Mouse (Mus musculus) adrenal gland, adult 18-20 months (tissue): Measurements from ENCODE around the gene Tle2. TPM values are rescaled to one million over a fixed set of nuclear protein-coding genes. Genes with fewer than 3 reads are reported as not detected.

Source experiments
- DNase-seq, 2 experiments: peaks; one replicate each; pipeline ENCODE4 v3.0.0; 2021 to 2022; ENCODE audit warnings: low spot score in 2 of 2
- total RNA-seq, 2 experiments: library from RNA; stranded (reverse); gene quantifications; 1 replicate in 1 of 2; 2 replicates in 1 of 2; pipeline ENCODE4 v1.2.3; 2021

The Tle2 gene
- total RNA-seq, 2 experiments from 2014 or later: 58.2 to 65.6 TPM

DNA sequence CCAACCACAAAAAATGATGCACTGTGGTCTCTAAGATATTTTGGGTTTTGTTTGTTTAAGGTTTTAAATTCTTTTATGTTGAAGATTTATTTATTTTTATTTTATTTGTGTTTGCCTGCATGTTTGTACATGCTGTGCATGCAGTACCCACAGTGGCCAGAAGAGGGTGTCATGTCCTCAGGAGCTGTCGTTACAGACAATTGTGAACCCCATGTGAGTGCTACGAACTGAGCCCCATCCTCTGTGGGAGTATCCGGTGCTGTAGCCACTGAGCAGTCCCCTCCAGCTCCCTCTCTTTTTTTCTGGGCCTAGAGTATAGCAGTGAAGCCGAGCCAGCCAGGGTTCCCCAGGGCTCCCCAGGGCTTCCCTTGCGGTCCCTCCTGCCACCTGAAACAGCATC, 21.1 kb upstream of the Tle2 start:
- no peak for DNase-seq

DNA sequence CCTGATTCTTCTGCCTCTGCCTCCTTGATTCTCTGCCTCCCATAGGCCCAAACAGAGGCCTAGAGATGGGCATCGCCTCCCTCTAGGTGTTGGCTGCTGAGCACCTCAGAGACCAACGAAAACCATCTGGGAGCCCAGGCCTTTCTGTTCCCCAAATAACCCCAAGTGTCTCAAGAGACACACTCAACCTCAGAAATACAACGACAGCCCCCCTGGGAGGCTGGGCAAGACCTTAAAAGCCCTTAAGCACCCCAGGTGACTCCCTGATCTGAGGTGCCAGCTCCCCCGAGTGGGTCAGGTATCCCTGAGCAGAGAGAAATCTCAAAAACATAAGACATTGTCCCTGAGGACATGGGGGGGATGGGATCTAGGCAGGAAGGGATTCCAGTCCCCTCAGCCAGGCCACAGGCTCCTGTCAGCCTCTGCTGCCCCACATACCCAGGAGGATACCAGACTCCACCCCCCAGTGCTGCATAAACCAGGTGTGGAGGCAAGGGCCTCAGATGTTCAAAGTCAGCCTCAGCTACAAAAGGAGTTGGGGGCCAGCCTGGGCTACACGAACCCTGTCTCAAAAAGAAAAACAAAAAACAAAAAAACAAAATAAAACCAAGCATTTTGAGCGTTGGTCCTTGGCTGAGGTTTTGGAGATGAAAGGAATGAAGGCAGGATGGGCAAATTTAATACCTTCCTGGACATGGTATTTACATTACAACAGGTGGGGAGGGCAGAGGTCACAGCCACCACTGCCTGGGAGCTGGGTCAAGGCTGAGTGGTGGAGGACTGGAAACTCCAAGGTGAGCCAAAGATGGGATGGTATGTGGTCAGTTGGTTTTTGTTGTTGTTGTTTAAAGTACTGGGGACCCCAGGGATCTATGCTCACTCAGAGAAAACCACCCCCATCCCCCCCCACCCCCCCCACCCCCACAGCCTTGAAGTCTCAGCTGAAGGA, 20.3 kb upstream of the Tle2 start:
- DNase-seq: no peak

DNA sequence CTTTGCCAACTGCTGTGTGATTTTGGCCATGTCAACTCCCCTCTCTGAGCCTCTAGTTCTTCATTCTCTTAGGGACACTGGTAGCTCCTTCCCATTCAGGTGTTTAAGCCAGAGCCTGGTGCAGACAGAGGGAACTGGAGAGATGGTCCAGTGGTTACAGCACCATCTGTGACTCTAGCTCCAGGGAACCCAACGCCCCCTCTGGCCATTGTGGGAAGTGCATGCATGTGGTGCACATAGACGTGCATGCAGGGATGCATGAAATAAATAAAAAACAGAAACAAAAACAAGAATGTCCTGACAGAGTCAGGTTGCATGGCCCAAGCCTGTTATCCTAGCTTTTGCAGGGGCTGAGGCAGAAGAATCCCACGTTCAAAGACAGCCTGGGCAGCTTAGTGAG, 18.1 kb upstream of the Tle2 start:
- no peak for DNase-seq

DNA sequence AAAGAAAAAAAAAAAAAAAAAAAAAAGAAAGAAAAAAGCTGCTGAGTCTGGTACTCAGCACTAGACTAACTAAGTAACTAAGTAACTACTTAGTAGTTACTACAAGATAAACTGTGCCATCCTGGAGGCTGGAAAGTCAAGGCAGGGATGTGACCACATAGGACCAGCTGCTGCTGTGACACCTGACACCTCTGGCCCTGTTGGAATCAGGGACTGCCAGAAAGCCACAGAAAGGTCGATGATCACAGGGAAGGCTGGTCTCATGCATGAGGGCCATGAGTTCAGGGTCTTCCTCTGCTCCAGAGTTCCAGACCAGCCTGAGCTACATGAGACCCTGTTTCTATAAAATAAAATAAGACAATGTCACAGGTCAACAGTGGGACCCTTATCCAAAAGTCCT, 16.9 kb upstream of the Tle2 start:
- DNase-seq: no peak

DNA sequence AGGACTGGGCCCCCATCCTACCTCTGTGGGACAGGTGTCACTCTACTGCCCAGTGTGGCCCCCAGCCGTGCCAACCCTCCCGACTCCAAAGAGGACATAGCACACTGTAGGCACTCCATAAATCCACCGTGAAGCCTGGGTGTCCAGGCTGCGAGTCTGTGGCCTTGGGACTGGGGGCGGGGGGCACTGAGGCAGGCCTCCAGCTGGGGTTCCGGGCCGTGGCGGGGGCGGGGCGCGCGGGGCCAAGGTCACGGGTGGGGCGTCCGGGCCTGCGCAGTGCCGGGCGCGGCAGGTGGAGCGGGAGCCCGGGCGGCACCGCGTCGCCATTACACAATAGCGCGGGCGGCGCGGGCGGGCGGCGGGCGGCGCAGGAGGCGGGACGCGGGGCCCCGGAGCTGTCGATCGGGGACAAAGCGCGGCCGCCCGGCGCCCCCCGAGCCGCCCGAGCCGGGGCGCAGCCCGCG, 15.2 kb upstream of the Tle2 start, which contains the start of gene Aes:
Aes (plus strand) TSS at position 326 of the 464 bp plus-strand sequence.
- DNase-seq: peak; percentile 94 to 95

DNA sequence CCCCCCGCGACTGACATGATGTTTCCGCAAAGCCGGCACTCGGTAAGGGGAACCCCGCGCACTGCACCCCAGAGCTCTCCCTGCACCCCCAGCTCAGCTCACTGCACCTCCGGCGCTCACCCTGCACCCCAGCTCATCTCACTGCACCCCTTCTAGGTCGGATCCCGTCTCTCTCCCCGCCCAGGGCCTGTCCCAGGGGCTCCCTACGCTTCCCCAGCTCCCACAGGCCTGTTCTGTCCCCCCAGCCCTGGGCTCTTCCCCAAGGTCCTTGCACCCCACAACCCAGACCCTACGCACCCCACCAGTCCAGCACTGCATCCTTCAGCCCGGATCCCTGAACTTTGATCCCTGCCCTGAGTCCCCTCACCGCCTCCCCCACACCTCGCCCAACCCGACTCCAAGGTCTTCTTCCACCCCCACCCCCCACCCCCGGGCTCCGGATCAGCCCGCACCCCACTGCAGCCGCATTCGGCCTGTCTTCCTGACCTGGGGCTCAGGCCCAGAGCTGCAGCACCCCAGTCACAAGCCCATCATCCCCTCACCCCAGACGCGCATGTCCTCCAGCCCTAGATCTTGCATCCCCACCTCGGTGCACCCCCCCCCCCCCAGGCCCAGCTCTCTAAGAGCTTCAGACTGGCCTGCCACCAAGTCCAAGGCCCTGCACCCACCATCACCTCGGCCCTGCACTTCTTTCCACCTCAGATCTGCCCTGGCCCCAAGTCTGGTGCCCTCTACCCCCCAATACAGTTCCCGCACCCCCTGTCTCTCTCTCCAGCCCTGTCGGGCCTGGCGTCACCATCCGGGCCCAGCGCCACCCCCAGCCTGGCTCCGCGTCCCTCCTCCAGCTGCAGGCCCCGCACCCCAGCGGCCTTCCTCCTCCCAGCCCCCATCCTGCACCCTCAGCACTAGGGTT, 14.5 kb upstream of the Tle2 start:
- DNase-seq: peak; percentile 69 to 75

DNA sequence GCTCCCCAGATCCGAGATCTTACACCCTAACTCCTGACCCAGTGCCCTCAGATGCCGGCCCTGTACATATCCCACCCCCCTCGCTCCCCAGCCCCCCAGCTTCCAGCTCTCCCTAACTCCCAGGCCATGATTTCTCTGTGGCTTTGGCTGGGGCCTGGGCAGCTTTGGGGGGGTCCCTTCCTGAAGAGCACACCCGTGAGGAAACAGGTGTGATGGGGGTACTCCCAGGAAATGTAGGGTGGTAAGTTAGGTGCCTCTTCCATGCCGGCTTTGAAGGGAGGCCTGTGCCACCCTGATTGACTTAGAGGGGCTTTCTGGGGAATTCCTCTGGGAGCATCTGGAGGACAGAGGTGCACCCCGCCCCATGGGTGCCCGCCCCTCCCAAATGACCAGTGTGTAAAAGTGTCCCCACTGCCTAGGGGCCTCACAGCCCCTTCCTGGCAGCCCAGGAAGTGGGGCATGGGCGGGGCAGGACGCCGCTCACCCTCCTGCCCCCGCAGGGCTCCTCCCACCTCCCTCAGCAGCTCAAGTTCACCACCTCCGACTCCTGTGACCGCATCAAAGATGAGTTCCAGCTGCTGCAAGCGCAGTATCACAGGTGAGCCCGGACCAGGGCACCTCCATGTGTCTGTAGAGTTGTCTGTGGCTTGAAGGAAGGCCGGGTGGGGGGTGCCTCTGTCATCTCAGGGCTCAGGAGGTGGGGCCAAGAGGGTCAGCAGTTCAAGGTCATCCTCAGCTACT, 13.5 kb upstream of the Tle2 start:
- peak; percentile 56 to 62 for DNase-seq

DNA sequence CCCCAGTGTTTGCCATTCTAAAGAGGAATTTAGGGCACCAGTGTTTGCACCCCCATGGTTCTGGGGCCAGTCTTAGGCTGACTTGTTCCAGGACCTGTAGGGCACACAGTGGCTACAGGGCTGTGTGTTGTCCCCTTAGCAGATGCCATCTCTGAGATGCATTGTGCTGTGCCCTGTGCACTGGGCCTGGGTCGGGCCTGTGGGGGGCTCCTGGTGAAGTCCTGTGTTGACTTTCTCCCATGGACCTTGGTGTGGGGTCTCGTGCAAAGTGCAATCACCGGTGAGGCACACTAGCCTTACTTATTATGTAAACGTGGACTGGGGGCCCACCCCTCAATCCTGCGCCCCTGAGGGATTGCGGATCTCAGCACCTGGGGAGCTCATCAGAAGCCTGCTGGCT, 11.9 kb upstream of the Tle2 start:
- DNase-seq: no peak

DNA sequence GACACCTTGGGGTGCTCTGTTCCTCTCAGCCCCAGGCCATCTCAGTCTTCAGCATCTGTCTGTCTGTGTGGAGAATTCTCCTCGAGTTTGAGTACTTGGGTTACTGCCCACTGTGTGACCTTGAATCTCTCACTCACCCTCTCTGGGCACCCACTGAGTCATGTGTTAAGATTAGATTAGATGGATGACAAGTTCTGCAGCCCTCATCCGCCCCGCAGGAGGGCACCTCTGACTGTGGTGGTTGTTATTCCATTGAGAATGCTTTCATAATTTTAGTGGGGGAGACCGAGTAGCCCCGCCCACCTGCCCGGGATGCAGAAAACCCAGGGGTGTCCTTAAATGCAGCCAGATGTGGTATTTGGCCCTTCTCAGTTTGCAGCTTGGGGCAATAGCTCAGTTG, 10.9 kb upstream of the Tle2 start:
- peak; percentile 51 to 66 for DNase-seq

DNA sequence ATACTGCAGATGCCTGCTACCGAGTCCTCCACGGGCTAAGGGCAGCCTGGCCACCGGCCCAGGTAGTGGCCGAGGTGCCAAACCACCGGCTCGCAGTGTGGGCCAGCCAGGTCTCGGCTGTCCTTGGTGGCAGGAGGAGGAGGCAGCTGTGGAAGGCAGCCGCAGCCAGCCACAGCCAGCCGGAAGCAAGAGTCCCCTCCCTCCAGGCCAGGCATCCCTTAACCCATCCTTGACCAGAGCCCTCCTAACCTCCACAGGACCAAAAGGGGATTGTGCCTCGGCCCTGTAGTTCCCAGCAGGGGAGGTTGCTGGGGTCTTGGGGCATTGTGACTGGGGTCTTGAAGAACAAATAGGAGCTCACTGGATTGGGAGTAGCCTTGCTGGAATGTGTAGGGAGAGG, 10.1 kb upstream of the Tle2 start:
- DNase-seq: peak; percentile 52 to 56

DNA sequence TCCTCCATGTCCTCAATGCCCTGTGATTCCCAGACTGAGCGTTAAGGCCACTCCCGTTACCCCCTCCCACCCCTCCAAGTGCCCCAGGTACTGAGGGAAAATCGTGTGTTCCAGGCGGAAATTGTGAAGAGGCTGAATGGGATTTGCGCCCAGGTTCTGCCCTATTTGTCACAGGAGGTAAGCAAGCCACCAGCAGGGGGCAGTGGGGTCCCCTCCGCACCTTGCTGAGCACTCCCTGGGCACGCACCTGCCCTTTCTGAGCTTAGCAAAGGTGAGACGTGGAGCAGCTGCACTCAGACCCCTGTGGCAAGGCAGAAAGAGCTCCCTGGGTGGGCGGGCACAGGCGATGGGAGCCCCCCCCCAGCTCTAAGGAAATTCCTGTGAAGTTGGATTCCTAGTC, 9.6 kb upstream of the Tle2 start:
- DNase-seq: peak in 1 of 2 experiments; percentile 60

DNA sequence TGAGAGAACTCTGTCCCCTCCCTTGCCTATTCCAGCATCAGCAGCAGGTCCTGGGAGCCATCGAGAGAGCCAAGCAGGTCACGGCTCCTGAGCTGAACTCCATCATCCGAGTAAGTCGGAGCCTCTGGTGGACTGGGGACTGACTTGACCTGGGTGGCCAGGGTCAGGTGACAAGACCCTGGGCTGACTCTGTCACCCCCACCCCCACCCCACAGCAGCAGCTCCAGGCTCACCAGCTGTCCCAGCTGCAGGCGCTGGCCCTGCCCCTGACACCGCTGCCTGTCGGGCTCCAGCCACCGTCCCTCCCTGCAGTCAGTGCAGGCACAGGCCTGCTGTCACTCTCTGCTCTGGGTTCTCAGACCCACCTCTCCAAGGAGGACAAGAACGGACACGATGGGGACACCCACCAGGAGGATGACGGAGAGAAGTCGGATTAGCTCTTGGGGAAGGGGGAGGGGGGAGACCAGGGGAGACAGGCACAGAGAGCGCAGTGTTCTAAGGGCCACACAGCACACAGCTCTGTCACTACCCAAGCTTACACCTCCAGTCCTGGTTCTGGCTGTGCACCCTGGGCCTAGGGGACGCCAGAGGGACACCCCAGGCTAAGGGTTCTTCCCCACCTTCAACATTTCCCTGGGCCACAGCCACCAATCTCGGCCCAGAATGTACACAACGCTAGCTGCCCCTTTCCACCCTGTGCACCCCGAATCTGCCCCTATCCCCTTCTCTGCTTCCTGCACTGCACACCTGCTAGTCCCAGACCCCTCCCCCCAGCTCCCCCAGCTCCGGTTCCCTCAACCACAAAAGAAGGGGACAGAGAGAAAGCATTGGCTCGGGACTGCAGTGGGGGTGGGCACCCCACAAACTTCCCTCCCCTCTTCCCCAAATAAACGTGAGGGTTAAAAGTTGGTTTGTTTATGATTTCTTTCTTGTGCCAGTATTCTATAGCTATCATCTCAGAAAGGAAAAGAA, 8.8 kb upstream of the Tle2 start:
- DNase-seq: no peak

DNA sequence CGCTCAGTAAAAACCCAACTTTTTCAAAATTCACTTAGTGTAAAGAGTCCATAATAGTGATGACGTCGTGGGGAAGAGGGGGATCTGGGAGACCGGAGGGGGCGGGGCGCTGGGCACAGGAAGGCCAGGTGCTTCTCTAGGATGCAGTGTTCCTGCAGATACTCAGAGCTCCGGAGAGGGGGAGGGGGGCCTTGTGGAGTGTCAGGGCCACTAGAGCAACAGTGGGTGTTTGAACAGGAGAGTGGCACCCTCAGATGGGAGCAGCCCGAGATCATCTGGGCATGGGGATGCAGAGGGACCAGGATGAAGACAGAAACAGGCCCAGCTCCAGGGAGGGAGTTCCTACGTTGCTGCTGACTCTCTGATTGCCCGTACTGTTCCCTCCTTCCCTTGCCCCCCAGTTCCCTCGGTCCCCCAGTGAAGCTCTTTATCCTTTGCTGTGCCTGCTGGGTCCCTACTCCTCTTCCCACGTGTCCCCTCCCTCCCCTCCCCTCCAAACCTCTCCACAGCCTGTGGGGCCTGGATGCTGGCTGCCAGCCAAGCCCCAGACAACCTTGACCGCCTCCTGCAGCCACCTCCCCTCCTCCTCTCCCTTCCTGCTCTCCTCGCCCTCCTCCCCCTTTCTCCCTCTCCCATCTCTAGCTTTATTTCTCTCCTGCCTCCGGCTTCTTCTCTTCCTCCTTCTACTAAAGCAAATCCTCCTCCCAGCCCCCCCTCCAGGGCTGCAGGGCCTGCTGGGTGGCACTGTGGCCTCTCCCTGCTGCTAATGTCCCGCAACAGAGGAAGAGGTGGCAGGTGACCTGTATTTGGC, 5.8 kb upstream of the Tle2 start:
- DNase-seq: peak; percentile 56 to 64

DNA sequence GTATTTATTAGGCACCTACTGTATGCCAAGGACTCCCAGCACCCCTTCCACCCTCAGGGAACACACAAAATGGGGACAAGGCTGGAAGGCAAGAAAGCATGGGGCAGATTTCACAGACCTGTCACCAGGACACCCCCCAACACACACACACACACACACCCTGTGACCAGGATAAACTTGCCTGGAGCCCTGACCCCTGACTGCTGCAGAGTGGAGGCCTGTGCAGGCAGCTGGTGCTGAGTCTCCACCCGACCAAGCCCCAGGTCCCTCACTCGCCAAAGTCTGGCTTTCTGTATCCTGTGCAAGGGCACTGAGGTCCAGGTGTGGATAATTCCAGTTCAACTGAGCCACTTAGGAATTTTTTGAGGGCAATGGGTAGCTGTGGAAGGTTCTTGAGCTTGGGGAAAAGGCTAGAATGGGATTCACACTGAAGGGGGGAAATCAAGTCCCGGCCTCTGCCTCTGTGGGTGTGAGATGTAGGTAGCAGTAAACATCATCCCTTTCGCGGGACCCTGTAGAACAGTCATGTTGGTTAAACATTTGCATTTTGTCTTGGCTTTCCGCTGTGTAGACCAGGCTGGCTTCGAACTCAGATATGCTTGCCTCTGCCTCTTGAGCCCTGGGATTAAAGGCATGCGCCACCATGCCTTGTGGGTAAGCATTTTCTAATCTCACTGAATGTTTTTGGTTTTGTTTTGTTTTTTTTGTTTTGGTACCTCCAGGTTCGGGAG, 4.7 kb upstream of the Tle2 start:
- no peak for DNase-seq

DNA sequence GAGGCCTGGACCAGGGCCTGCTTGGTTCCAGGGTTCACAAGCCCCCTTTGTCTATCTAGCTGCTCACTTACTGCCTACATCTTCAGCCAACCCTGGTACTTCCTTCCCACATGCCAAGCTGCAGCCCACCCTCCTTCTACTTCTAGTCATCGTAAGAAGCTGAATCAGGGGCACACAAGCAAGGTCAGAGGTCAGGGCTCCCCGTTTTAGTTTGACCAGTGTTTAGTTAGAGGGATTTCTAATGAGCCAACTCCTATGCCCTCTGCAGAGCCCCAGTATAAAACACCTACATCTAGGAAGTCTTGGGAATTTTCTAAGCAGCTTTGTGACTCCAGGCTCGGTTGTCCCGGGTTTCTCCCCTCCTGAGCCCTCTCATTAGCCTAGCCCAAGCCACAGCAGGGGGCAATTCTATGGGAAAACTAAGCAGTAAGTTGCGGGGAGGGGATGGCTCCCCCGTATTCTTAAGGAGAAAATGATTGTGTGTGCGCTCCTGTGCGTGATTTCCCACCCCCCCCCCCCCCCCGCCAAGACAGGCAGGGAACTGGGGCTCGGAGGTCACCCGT, 4.0 kb upstream of the Tle2 start:
- no peak for DNase-seq

DNA sequence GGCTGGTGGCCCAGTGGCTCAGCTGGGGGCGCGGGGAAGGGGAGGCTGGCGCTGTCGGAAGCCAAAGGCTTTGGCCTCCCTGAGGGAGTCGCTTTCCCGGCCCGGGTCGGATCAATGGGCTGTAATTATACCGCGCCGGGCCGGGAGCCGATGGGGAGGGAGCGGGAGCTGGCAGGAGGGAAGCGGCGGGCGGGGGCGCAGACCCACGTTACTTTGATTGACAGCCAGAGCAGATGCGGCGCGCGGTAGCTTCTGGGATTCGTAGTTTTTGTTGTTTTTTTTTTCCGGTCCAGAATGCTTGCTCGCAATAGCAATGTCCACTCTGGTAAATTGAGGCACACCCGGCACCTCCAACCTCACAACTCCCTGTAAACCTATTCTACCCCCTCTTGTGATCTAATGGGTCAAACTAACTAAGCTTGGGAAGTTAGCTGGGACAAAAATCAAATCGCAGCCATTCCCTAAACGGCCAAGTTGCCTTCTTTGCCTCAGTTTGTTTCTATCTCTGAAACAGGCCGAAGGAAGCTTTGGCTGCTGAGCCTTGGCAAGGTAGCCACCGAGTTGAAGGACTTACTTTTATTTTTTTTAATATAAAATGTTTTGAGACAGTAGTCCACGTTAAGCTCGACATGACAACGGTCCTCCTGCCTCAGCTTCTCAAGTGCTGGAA, 3.4 kb upstream of the Tle2 start:
- DNase-seq: peak; percentile 89 to 91

DNA sequence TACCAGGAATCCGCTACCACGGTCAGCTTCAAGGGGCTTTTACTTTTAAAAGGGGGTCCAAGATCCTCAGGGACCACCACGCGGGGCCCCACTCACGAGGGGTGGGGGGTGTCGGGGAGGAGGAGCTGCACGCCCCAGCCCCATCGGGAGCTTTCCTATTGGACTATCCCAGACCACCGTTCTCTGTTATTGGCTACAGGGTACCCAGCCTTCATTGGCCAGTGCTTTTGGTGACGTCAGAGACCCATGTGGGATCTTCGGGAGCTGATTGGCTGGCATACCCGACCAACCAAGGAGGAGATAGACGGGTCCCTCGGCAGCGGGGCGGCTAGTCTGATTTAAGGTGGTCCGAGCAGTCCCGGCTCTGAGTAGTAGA, 2.9 kb upstream of the Tle2 start:
- DNase-seq: peak; percentile 92 to 94
